Comparison of ENCODE assay signal across 10 mouse cellular contexts in the genomic region with DNA sequence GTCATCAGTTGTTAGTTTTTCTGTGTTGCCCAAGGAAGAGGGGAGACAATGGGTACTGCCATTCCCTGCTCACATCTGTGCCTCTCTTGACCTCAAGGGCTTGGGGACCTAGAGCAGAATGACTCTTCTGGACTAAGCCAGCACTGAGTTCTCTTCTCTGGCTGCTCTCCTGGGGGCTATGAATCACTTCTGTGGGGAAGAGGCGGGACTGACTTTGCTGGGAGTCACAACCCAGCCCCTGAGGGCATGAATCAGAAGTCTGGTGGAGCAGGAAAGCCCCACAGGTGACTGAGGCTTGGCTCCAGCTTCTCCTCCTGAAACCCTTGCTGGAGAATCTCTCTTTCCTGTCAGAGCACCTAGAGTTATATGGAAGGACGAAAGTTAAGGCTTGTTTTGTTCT. TPM values are rescaled to one million over a fixed set of nuclear protein-coding genes. Genes with fewer than 3 reads are reported as not detected.
DNase-seq lines count a peak whose midpoint lies in the region; ATAC-seq and TF ChIP-seq lines count a peak whose summit lies in the region.
"Had no signal": no experiment of that assay in that cellular context is flagged by ENCODE, and none has a peak within 500 bp of the region (broad histone marks: within the 10 kb centered on the region; RNA-seq: fewer than 3 reads in every experiment).

No protein-coding gene starts in this region.

- H3K27me3 ChIP-seq in kidney, embryonic 15.5 days, result no peaks in the 10 kb centered on the region
- H3K27me3 ChIP-seq in limb, embryonic 10.5 days (ENCODE audit: low read depth, poor library complexity, severe bottlenecking), result no peaks in the 10 kb centered on the region
- H3K27me3 ChIP-seq in liver, postnatal 0 days (ENCODE audit: insufficient read depth, low read length), result no peaks in the 10 kb centered on the region

- peaks cover 53% of the 10 kb centered on the region for H3K4me1 ChIP-seq in kidney, embryonic 15.5 days
- peaks cover 32% of the 10 kb centered on the region for H3K4me1 ChIP-seq in limb, embryonic 10.5 days
- peaks cover 17% of the 10 kb centered on the region for H3K4me1 ChIP-seq in liver, postnatal 0 days (ENCODE audit: insufficient read depth)

- peaks cover 20% of the 10 kb centered on the region for H3K36me3 ChIP-seq in kidney, embryonic 15.5 days
- peaks cover 22% of the 10 kb centered on the region for H3K36me3 ChIP-seq in limb, embryonic 10.5 days
- no peaks in the 10 kb centered on the region for H3K36me3 ChIP-seq in liver, postnatal 0 days (replicated peaks; ENCODE audit: insufficient read depth, low read length)

- no peak overlapping the region for H3K27ac ChIP-seq in kidney, embryonic 15.5 days
- peak overlapping the region; percentile 31; the same call in 1 of the 2 replicates for H3K27ac ChIP-seq in limb, embryonic 10.5 days
- no peak overlapping the region for H3K27ac ChIP-seq in liver, postnatal 0 days (ENCODE audit: low read depth)

- no peak overlapping the region for H3K4me3 ChIP-seq in kidney, embryonic 15.5 days (replicated peaks)
- no peak overlapping the region for H3K4me3 ChIP-seq in limb, embryonic 10.5 days
- no peak overlapping the region for H3K4me3 ChIP-seq in liver, postnatal 0 days (ENCODE audit: low read depth, low read length)

- no peaks in the 10 kb centered on the region for H3K9me3 ChIP-seq in kidney, embryonic 15.5 days (replicated peaks)
- H3K9me3 ChIP-seq in limb, embryonic 10.5 days (replicated peaks), result no peaks in the 10 kb centered on the region
- H3K9me3 ChIP-seq in liver, postnatal 0 days (ENCODE audit: low read length), result no peaks in the 10 kb centered on the region

- H3K9ac ChIP-seq in kidney, embryonic 15.5 days, result no peak overlapping the region
- no peak overlapping the region for H3K9ac ChIP-seq in liver, postnatal 0 days (replicated peaks)

- ATAC-seq in kidney, embryonic 15.5 days (replicated peaks; ENCODE audit: low FRiP score), result no peak
- no peak for ATAC-seq in liver, postnatal 0 days
- no peak for ATAC-seq in inflammation-experienced regulatory T-cells, adult 6 months

- DNase-seq in kidney, adult 11 months, result peak; percentile 39
- DNase-seq in NIH3T3 (ENCODE audit: low read depth), result peak; percentile 88
- peak; percentile 72 for DNase-seq in gastrocnemius, postnatal 25 days
- no peak for DNase-seq in limb, embryonic 10.5 days (ENCODE audit: low spot score)
- no peak for DNase-seq in thymus, postnatal 36 days
- DNase-seq in liver, postnatal 0 days, result no peak
- DNase-seq: cerebellum, adult 9-10 months had no signal

- WGBS in kidney, embryonic 15.5 days, result 39% methylated on average over 2 of the region's 2 CpGs
- 72% methylated on average over 2 of the region's 2 CpGs for WGBS in limb, embryonic 10.5 days
- 76% methylated on average over 2 of the region's 2 CpGs for WGBS in liver, postnatal 0 days (ENCODE audit: insufficient replicate concordance)

- no peak for TF ChIP-seq CTCF in liver, postnatal 0 days (IDR thresholded peaks at IDR 0.05; ENCODE audit: low read depth)

- H3K4me2 ChIP-seq in kidney, embryonic 15.5 days, result no peak overlapping the region
- no peak overlapping the region for H3K4me2 ChIP-seq in liver, postnatal 0 days (ENCODE audit: low read depth, low read length)
- H3K4me2 ChIP-seq: liver, embryonic 11.5 days had no signal

- no peak for TF ChIP-seq EP300 in liver, postnatal 0 days (IDR thresholded peaks at IDR 0.05; ENCODE audit: low read depth)

RNA-seq across cellular contexts. Expression of gene Ano6, which starts 12.1 kb away (rescaled TPM):
- polyA plus RNA-seq in kidney, embryonic 15.5 days (2015; fragmentation: Nextera tagmentation; extraction: Ambion mirVana), result 54.0 and 54.5 TPM in 2 replicates
- total RNA-seq in gastrocnemius, postnatal 25 days (2021), result 10 to 100 TPM; 39.5 to 39.6 TPM
- polyA plus RNA-seq in limb, embryonic 10.5 days (2016; fragmentation: Nextera tagmentation; extraction: Ambion mirVana), result 33.5 and 44.6 TPM in 2 replicates
- 6.0 and 6.9 TPM in 2 replicates for polyA plus RNA-seq in liver, postnatal 0 days (2015; fragmentation: Nextera tagmentation; extraction: Ambion mirVana)
- polyA plus RNA-seq in inflammation-experienced regulatory T-cells, adult 6 months (2017; shearing (Covaris generic)), result 10 to 100 TPM; 37.0 to 46.4 (median 44.4) TPM

Comparison
In these comparisons a context has a peak if more than half of its experiments do, and no peak if none do; other contexts are left out.
1. DNase-seq: peak in kidney, adult 11 months (single experiment), NIH3T3 (single experiment) and gastrocnemius, postnatal 25 days (single experiment); none in limb, embryonic 10.5 days (single experiment), thymus, postnatal 36 days (0 of 2) and liver, postnatal 0 days (single experiment).